Mouse (Mus musculus): ENCODE results near the gene Runx1. TPM values are rescaled to one million over a fixed set of nuclear protein-coding genes. Genes with fewer than 3 reads are reported as not detected.

Runx1 gene
- polyA plus RNA-seq, 1 experiment: 2.4 TPM

DNA sequence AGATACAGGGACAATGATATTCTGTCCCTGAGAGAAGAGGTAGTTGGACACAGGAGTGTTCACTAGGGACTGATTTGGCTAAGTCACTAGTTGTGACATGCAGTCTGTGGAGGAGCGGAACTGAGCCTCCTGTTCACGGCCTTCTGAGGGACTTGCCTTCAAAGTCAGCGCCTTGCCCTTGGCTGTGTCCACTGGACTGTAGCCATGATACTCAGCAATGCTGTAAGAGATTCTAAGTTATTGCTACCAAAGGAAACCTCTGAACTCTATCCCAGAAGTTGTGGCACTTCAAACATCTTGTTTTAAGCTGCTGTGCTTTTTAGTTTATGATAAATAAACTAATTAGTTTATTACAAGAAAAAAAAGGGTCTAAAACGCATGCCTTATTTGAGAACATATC is 238.1 kb downstream of the Runx1 start:
- Histone ChIP-seq H3K4me1 (ENCODE audit: control insufficient read depth, insufficient read depth, low read length) (no peaks in the 10 kb centered on the region), H3K4me3 (ENCODE audit: low read depth, low read length) (no peak overlapping the region), H3K27ac (ENCODE audit: insufficient read depth, low read length) (no peak overlapping the region), H3K27me3 (ENCODE audit: control insufficient read depth, insufficient read depth, low read length, poor library complexity, severe bottlenecking) (no peaks in the 10 kb centered on the region), H3K36me3 (ENCODE audit: control insufficient read depth, insufficient read depth, low read length, poor library complexity, severe bottlenecking) (no peaks in the 10 kb centered on the region), H3K9ac (ENCODE audit: low read depth, poor library complexity, severe bottlenecking) (no peak overlapping the region), H3K9me3 (replicated peaks; ENCODE audit: control insufficient read depth, insufficient read depth, low read length, poor library complexity, severe bottlenecking) (no peaks in the 10 kb centered on the region)
- TF ChIP-seq EP300 (IDR thresholded peaks at IDR 0.05; ENCODE audit: insufficient read depth, low read depth, low read length): no peak
- TF ChIP-seq CTCF (IDR thresholded peaks at IDR 0.05; ENCODE audit: low read depth, low read length): no peak
- TF ChIP-seq POLR2A (IDR thresholded peaks at IDR 0.05; ENCODE audit: insufficient read depth, low read length): no peak

DNA sequence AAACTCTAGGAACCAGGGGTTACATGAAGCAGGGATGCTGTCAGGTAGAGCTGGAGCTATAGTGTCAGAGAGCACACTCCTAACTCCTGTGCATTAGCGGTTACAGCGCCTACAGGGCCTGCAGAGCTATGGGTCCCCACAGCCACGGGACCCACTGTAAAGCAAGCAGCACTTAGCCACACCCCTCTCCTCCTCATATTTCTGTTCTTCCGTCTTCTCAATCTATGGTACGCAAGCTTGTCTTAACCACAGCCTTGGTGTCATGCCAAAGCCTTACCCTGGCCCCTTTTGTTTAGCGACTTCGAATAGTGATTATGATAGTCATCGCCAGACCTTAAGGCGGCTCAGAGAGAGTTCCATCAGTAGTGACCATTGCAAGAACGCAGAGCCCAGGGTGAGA is 244.2 kb downstream of the Runx1 start:
- H3K4me1 ChIP-seq (ENCODE audit: control insufficient read depth, insufficient read depth, low read length): no peaks in the 10 kb centered on the region
- no peak overlapping the region for H3K9ac ChIP-seq (ENCODE audit: low read depth, poor library complexity, severe bottlenecking)
- no peaks in the 10 kb centered on the region for H3K27me3 ChIP-seq (ENCODE audit: control insufficient read depth, insufficient read depth, low read length, poor library complexity, severe bottlenecking)
- H3K36me3 ChIP-seq (ENCODE audit: control insufficient read depth, insufficient read depth, low read length, poor library complexity, severe bottlenecking): no peaks in the 10 kb centered on the region
- H3K27ac ChIP-seq (ENCODE audit: insufficient read depth, low read length): no peak overlapping the region
- H3K9me3 ChIP-seq (replicated peaks; ENCODE audit: control insufficient read depth, insufficient read depth, low read length, poor library complexity, severe bottlenecking): no peaks in the 10 kb centered on the region
- TF ChIP-seq CTCF (IDR thresholded peaks at IDR 0.05; ENCODE audit: low read depth, low read length): no peak
- no peak overlapping the region for H3K4me3 ChIP-seq (ENCODE audit: low read depth, low read length)

DNA sequence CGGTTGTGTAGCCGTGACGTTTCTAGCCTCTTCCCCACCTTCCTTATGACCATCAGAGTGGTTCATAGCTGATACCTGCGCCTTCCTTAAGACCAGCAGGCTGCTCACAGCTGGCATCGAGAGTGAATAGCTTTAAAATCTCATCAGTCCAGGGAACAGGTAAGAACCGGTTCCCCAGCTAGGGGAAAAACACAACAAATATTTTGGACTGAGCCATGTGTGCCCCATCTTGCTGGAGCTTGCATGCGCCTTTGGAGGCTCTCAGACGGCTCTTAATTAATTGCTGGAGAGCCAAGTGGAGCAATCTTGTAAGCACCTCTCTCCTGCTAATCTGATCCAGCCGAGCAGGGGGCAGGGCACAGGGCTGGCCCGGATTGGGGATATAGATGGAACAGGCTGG is 245.0 kb downstream of the Runx1 start:
- TF ChIP-seq CTCF (IDR thresholded peaks at IDR 0.05; ENCODE audit: low read depth, low read length) (no peak), POLR2A (IDR thresholded peaks at IDR 0.05; ENCODE audit: insufficient read depth, low read length) (no peak), EP300 (IDR thresholded peaks at IDR 0.05; ENCODE audit: insufficient read depth, low read depth, low read length) (no peak)
- Histone ChIP-seq H3K9me3 (replicated peaks; ENCODE audit: control insufficient read depth, insufficient read depth, low read length, poor library complexity, severe bottlenecking) (no peaks in the 10 kb centered on the region), H3K4me1 (ENCODE audit: control insufficient read depth, insufficient read depth, low read length) (no peaks in the 10 kb centered on the region), H3K27me3 (ENCODE audit: control insufficient read depth, insufficient read depth, low read length, poor library complexity, severe bottlenecking) (no peaks in the 10 kb centered on the region), H3K27ac (ENCODE audit: insufficient read depth, low read length) (no peak overlapping the region), H3K36me3 (ENCODE audit: control insufficient read depth, insufficient read depth, low read length, poor library complexity, severe bottlenecking) (no peaks in the 10 kb centered on the region), H3K4me3 (ENCODE audit: low read depth, low read length) (no peak overlapping the region), H3K9ac (ENCODE audit: low read depth, poor library complexity, severe bottlenecking) (no peak overlapping the region)

DNA sequence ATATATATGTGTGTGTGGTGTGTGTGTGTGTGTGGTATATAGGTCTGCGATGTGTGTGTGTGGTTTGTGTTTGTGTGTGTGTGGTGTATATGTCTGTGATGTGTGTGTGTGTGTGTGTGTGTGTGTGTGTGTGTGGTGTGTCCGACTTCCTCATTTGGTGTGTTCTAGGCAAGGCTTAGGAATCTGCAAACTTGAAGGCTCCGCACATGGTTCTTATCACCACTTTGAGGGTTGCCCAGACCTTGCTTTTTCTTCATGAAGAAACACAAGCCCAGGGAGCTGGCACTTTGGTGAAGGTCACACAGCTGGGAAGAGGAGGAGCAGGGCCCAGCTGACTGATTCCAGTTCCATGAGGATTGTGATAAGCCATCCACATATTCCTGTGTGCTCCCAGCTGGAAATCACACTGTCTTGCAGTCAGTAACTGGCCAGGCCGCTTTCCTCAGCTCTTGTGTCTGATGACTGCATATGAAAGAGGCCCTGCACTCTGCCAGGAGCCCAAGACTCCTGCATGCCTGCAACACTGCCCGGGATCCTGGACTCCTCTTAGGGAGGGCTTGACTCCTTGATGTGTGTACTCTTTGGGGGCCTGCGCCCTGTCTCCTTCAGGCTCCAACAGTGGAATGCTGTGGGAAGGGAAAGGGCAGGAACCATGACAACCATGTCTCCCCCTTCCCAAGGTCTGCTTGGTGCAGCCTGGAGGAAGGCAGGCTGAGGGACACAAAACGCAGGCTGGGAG is 246.9 kb downstream of the Runx1 start:
- Histone ChIP-seq H3K9ac (ENCODE audit: low read depth, poor library complexity, severe bottlenecking) (no peak overlapping the region), H3K27ac (ENCODE audit: insufficient read depth, low read length) (no peak overlapping the region), H3K9me3 (replicated peaks; ENCODE audit: control insufficient read depth, insufficient read depth, low read length, poor library complexity, severe bottlenecking) (no peaks in the 10 kb centered on the region), H3K36me3 (ENCODE audit: control insufficient read depth, insufficient read depth, low read length, poor library complexity, severe bottlenecking) (no peaks in the 10 kb centered on the region), H3K4me3 (ENCODE audit: low read depth, low read length) (no peak overlapping the region), H3K4me1 (ENCODE audit: control insufficient read depth, insufficient read depth, low read length) (no peaks in the 10 kb centered on the region), H3K27me3 (ENCODE audit: control insufficient read depth, insufficient read depth, low read length, poor library complexity, severe bottlenecking) (no peaks in the 10 kb centered on the region)
- TF ChIP-seq POLR2A (IDR thresholded peaks at IDR 0.05; ENCODE audit: insufficient read depth, low read length): no peak
- no peak for TF ChIP-seq CTCF (IDR thresholded peaks at IDR 0.05; ENCODE audit: low read depth, low read length)
- TF ChIP-seq EP300 (IDR thresholded peaks at IDR 0.05; ENCODE audit: insufficient read depth, low read depth, low read length): no peak

DNA sequence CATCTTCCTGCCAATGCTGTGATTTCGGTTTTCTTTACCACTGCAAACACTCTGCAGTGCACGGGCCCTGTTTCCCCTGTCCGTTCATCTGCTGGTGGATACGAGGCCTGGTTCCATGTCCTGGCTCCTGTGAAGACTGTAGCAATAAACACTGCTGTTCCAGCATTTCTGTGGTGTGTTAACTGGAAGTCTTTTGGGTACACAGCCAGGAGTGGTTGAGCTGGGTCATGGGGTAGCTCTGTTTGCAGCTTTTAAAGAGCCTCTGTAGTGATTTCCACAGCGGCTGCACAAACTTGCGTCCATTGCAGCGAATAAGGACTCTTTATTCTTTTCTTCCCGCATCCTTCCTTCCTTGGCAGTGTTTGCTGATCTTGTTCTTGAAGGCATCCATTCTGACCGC is 248.6 kb downstream of the Runx1 start:
- Histone ChIP-seq H3K4me3 (ENCODE audit: low read depth, low read length) (no peak overlapping the region), H3K9ac (ENCODE audit: low read depth, poor library complexity, severe bottlenecking) (no peak overlapping the region), H3K36me3 (ENCODE audit: control insufficient read depth, insufficient read depth, low read length, poor library complexity, severe bottlenecking) (no peaks in the 10 kb centered on the region), H3K4me1 (ENCODE audit: control insufficient read depth, insufficient read depth, low read length) (no peaks in the 10 kb centered on the region), H3K9me3 (replicated peaks; ENCODE audit: control insufficient read depth, insufficient read depth, low read length, poor library complexity, severe bottlenecking) (no peaks in the 10 kb centered on the region), H3K27ac (ENCODE audit: insufficient read depth, low read length) (no peak overlapping the region), H3K27me3 (ENCODE audit: control insufficient read depth, insufficient read depth, low read length, poor library complexity, severe bottlenecking) (no peaks in the 10 kb centered on the region)
- TF ChIP-seq POLR2A (IDR thresholded peaks at IDR 0.05; ENCODE audit: insufficient read depth, low read length) (no peak), EP300 (IDR thresholded peaks at IDR 0.05; ENCODE audit: insufficient read depth, low read depth, low read length) (no peak), CTCF (IDR thresholded peaks at IDR 0.05; ENCODE audit: low read depth, low read length) (no peak)

DNA sequence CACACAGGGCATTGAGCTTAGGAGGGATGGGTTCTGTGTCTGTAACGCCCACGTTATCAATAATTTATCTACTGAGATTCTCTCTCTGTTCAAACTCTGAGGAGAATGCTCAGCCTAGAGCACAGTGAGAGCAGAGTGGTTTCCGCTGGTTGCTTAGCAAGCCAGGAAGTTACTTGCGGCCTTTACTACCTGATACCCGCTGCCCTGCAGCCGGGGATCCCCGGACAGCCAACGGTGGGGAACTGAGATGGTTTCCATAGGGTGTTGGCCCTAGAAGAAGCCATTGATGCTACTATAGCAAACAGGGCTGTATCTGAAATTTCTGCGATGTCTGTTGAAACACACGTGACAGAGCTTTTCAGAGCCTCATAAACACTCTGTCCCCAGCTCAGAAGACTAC is 250.2 kb downstream of the Runx1 start:
- Histone ChIP-seq H3K4me1 (ENCODE audit: control insufficient read depth, insufficient read depth, low read length) (no peaks in the 10 kb centered on the region), H3K27me3 (ENCODE audit: control insufficient read depth, insufficient read depth, low read length, poor library complexity, severe bottlenecking) (no peaks in the 10 kb centered on the region), H3K4me3 (ENCODE audit: low read depth, low read length) (no peak overlapping the region), H3K9ac (ENCODE audit: low read depth, poor library complexity, severe bottlenecking) (no peak overlapping the region), H3K36me3 (ENCODE audit: control insufficient read depth, insufficient read depth, low read length, poor library complexity, severe bottlenecking) (no peaks in the 10 kb centered on the region), H3K9me3 (replicated peaks; ENCODE audit: control insufficient read depth, insufficient read depth, low read length, poor library complexity, severe bottlenecking) (no peaks in the 10 kb centered on the region), H3K27ac (ENCODE audit: insufficient read depth, low read length) (no peak overlapping the region)
- TF ChIP-seq POLR2A (IDR thresholded peaks at IDR 0.05; ENCODE audit: insufficient read depth, low read length) (no peak), CTCF (IDR thresholded peaks at IDR 0.05; ENCODE audit: low read depth, low read length) (no peak), EP300 (IDR thresholded peaks at IDR 0.05; ENCODE audit: insufficient read depth, low read depth, low read length) (no peak)
